Mouse (Mus musculus): ENCODE data around the gene Dgkh.

DNA sequence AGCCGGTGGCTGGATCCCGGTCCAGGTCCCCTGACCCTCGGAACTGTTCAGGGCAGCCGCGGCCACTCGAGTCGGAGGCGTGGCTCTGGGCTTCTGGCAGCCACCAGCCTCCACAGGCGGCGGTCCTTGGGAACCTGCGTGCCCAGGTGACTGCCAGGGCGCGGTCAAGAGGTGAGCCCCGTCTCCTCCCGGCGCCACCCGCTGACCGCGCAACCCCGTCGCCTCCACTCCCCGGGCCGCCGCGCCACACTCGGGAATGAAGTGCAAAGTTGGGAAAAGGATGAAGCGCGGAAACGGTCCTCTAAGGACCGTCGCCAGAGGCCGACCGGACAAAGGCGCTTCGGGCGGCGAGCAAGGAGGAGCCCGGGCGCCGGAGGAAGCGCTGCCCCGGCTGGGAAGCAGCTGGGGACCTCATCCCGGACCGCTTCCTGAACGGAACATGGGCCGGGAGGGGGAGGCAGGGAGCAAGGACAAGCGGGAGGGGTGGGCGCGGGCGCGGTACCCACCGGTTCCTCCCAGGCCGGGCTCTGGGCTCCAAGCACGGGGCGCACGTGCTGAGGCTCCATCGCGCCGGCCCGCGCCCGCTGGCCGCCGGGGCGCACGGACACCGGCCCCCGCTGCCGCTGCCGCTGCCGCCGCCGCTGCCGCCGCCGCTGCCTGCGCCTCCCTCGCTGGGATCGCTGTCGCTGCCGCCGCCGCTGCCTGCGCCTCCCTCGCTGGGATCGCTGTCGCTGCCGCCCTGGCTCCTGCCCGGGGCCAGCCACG is 542 bp downstream of the Dgkh start:
- TF ChIP-seq CTCF (IDR thresholded peaks at IDR 0.05; ENCODE audit: control insufficient read depth, insufficient read depth, insufficient read length) (no peak), MYOG (IDR thresholded peaks at IDR 0.05; ENCODE audit: control insufficient read depth, extremely low read depth, insufficient read length) (no peak), MAX (IDR thresholded peaks at IDR 0.05) (no peak), FOSL1 (IDR thresholded peaks at IDR 0.05; ENCODE audit: insufficient read depth, low read length, poor library complexity, severe bottlenecking) (no peak), MYOD1 (IDR thresholded peaks at IDR 0.05; ENCODE audit: control insufficient read depth, insufficient read length, low read depth) (no peak), CEBPB (IDR thresholded peaks at IDR 0.05; ENCODE audit: low read depth) (no peak), USF1 (IDR thresholded peaks at IDR 0.05; ENCODE audit: low read depth) (no peak)
